Mouse (Mus musculus): ENCODE measurements around the gene Zfp541. TPM values are rescaled to one million over a fixed set of nuclear protein-coding genes. Genes with fewer than 3 reads are reported as not detected.

Gene Zfp541
- polyA plus RNA-seq, 1 experiment from 2014 or later = 0.12 TPM

GRCm38 (mm10) chr7:16120262-16120600, 58.6 kb downstream of the Zfp541 start:
- H3K36me3 ChIP-seq (ENCODE audit: control insufficient read depth, insufficient read depth, low read length) = peaks cover 24% of the 10 kb centered on the region
- WGBS = 44% methylated on average over 9 of the region's 9 CpGs
- peak overlapping the region; percentile 75 for H3K4me3 ChIP-seq (ENCODE audit: low read depth, low read length)
- no peak overlapping the region for H3K27ac ChIP-seq (ENCODE audit: low read length)
- H3K4me1 ChIP-seq (ENCODE audit: control insufficient read depth, insufficient read depth, low read length) = peaks cover 5% of the 10 kb centered on the region; the same call in 1 of the 2 replicates
- H3K9me3 ChIP-seq (ENCODE audit: control insufficient read depth, low read depth, low read length) = no peaks in the 10 kb centered on the region
- H3K4me2 ChIP-seq (replicated peaks; ENCODE audit: low read depth, low read length) = peak overlapping the region; percentile 57
- H3K27me3 ChIP-seq (ENCODE audit: control insufficient read depth, insufficient read depth, low read length) = no peaks in the 10 kb centered on the region
- no peak for ATAC-seq (ENCODE audit: insufficient number of reproducible peaks, insufficient read depth, low FRiP score, low read depth)
- H3K9ac ChIP-seq (replicated peaks; ENCODE audit: low read depth, low read length) = peak overlapping the region; percentile 68; the same call in 1 of the 2 replicates

- Histone ChIP-seq H3K4me3 (ENCODE audit: low read depth, low read length) (no peak overlapping the region), H3K4me1 (ENCODE audit: control insufficient read depth, insufficient read depth, low read length) (peaks cover 5% of the 10 kb centered on the region; the same call in 1 of the 2 replicates), H3K36me3 (ENCODE audit: control insufficient read depth, insufficient read depth, low read length) (peaks cover 12% of the 10 kb centered on the region), H3K9me3 (ENCODE audit: control insufficient read depth, low read depth, low read length) (no peaks in the 10 kb centered on the region), H3K4me2 (replicated peaks; ENCODE audit: low read depth, low read length) (no peak overlapping the region), H3K27me3 (ENCODE audit: control insufficient read depth, insufficient read depth, low read length) (no peaks in the 10 kb centered on the region), H3K27ac (ENCODE audit: low read length) (no peak overlapping the region), H3K9ac (replicated peaks; ENCODE audit: low read depth, low read length) (no peak overlapping the region)
- WGBS = 73% methylated on average over 9 of the region's 9 CpGs
- no peak for ATAC-seq (ENCODE audit: insufficient number of reproducible peaks, insufficient read depth, low FRiP score, low read depth)
Observed at GRCm38 (mm10) chr7:16125829-16126228, 64.2 kb downstream of the Zfp541 start.

GRCm38 (mm10) chr7:16128344-16128743, 66.7 kb downstream of the Zfp541 start:
- H3K27ac ChIP-seq (ENCODE audit: low read length) = no peak overlapping the region
- H3K27me3 ChIP-seq (ENCODE audit: control insufficient read depth, insufficient read depth, low read length) = no peaks in the 10 kb centered on the region
- no peaks in the 10 kb centered on the region for H3K9me3 ChIP-seq (ENCODE audit: control insufficient read depth, low read depth, low read length)
- WGBS = 84% methylated on average over 6 of the region's 6 CpGs
- H3K9ac ChIP-seq (replicated peaks; ENCODE audit: low read depth, low read length) = no peak overlapping the region
- peaks cover 12% of the 10 kb centered on the region for H3K36me3 ChIP-seq (ENCODE audit: control insufficient read depth, insufficient read depth, low read length)
- peaks cover 10% of the 10 kb centered on the region; the same call in 1 of the 2 replicates for H3K4me1 ChIP-seq (ENCODE audit: control insufficient read depth, insufficient read depth, low read length)
- no peak overlapping the region for H3K4me3 ChIP-seq (ENCODE audit: low read depth, low read length)
- no peak overlapping the region for H3K4me2 ChIP-seq (replicated peaks; ENCODE audit: low read depth, low read length)
- no peak for ATAC-seq (ENCODE audit: insufficient number of reproducible peaks, insufficient read depth, low FRiP score, low read depth)

DNA sequence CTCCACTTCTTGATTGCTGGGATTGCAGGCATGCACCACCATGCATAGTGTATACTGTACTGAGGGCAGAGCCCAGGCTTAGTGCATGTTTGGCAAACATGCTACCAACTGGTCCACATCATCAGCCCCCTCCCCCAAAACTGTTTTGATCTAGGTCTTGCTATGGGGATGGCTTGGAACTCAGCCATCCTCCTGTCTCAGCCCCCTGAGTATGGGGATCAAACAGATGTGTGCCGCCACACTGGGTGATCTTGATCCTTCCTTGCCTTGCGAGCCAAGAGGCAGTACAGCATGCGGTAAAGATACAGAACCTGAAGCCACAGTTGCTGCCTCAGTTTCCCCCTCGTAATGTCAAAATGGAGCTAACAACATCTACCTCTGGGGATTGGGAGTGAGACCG, 67.3 kb downstream of the Zfp541 start:
- H3K4me3 ChIP-seq (ENCODE audit: low read depth, low read length) = no peak overlapping the region
- no peak for ATAC-seq (ENCODE audit: insufficient number of reproducible peaks, insufficient read depth, low FRiP score, low read depth)
- no peaks in the 10 kb centered on the region for H3K9me3 ChIP-seq (ENCODE audit: control insufficient read depth, low read depth, low read length)
- WGBS = 58% methylated on average over 5 of the region's 5 CpGs
- peak overlapping the region; percentile 66; the same call in 1 of the 2 replicates for H3K4me2 ChIP-seq (replicated peaks; ENCODE audit: low read depth, low read length)
- no peaks in the 10 kb centered on the region for H3K27me3 ChIP-seq (ENCODE audit: control insufficient read depth, insufficient read depth, low read length)
- H3K27ac ChIP-seq (ENCODE audit: low read length) = peak overlapping the region; percentile 75
- peaks cover 10% of the 10 kb centered on the region; the same call in 1 of the 2 replicates for H3K4me1 ChIP-seq (ENCODE audit: control insufficient read depth, insufficient read depth, low read length)
- peaks cover 12% of the 10 kb centered on the region for H3K36me3 ChIP-seq (ENCODE audit: control insufficient read depth, insufficient read depth, low read length)
- H3K9ac ChIP-seq (replicated peaks; ENCODE audit: low read depth, low read length) = no peak overlapping the region

DNA sequence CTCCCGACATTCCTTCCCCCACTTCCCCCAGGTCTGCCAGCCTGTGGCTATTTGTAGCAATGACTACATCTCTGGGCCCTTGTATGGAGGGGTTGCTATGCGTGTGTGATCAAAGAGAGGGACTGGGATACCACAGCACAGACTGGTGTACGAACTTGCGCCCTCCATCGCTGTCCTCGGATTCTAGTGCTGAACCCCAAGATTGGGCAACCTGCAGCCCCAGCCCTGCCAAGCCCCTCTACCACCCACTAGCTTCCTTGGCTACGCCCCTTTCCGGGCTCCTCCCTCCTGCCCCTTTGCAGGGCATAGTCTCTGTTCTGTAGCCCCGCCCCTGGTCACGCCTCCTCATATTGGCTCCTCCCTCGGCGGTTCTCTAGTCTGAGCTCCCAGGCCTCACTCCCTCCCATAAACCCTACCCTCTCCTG, 67.8 kb downstream of the Zfp541 start, which contains the start of gene Slc8a2:
Gene Slc8a2 (plus strand): TSS at position 406 of the 425 bp plus-strand sequence.
- Histone ChIP-seq H3K27ac (ENCODE audit: low read length) (peak within 1 kb of the TSS; percentile 75), H3K9me3 (ENCODE audit: control insufficient read depth, low read depth, low read length) (no peaks in the 10 kb centered on the region), H3K36me3 (ENCODE audit: control insufficient read depth, insufficient read depth, low read length) (peaks cover 9% of the 10 kb centered on the region), H3K4me1 (ENCODE audit: control insufficient read depth, insufficient read depth, low read length) (peaks cover 10% of the 10 kb centered on the region; the same call in 1 of the 2 replicates), H3K27me3 (ENCODE audit: control insufficient read depth, insufficient read depth, low read length) (no peaks in the 10 kb centered on the region), H3K9ac (replicated peaks; ENCODE audit: low read depth, low read length) (peak within 1 kb of the TSS; percentile 40), H3K4me3 (ENCODE audit: low read depth, low read length) (peak within 1 kb of the TSS; percentile 53), H3K4me2 (replicated peaks; ENCODE audit: low read depth, low read length) (peak within 1 kb of the TSS; percentile 66)
- 2% methylated on average over 12 of the region's 12 CpGs for WGBS
- ATAC-seq (ENCODE audit: insufficient number of reproducible peaks, insufficient read depth, low FRiP score, low read depth) = peak; percentile 87

GRCm38 (mm10) chr7:16129846-16130691, 68.5 kb downstream of the Zfp541 start:
- H3K4me1 ChIP-seq (ENCODE audit: control insufficient read depth, insufficient read depth, low read length) = peaks cover 10% of the 10 kb centered on the region; the same call in 1 of the 2 replicates
- H3K4me2 ChIP-seq (replicated peaks; ENCODE audit: low read depth, low read length) = peak overlapping the region; percentile 66
- WGBS = 1% methylated on average over 37 of the region's 38 CpGs
- H3K27ac ChIP-seq (ENCODE audit: low read length) = peak overlapping the region; percentile 75
- H3K9ac ChIP-seq (replicated peaks; ENCODE audit: low read depth, low read length) = peak overlapping the region; percentile 40
- H3K36me3 ChIP-seq (ENCODE audit: control insufficient read depth, insufficient read depth, low read length) = peaks cover 4% of the 10 kb centered on the region
- H3K9me3 ChIP-seq (ENCODE audit: control insufficient read depth, low read depth, low read length) = no peaks in the 10 kb centered on the region
- ATAC-seq (ENCODE audit: insufficient number of reproducible peaks, insufficient read depth, low FRiP score, low read depth) = peak; percentile 83
- H3K27me3 ChIP-seq (ENCODE audit: control insufficient read depth, insufficient read depth, low read length) = no peaks in the 10 kb centered on the region
- H3K4me3 ChIP-seq (ENCODE audit: low read depth, low read length) = peak overlapping the region; percentile 53

- WGBS = 21% methylated on average over 13 of the region's 13 CpGs
- no peaks in the 10 kb centered on the region for H3K27me3 ChIP-seq (ENCODE audit: control insufficient read depth, insufficient read depth, low read length)
- H3K27ac ChIP-seq (ENCODE audit: low read length) = no peak overlapping the region
- H3K9me3 ChIP-seq (ENCODE audit: control insufficient read depth, low read depth, low read length) = no peaks in the 10 kb centered on the region
- peaks cover 10% of the 10 kb centered on the region; the same call in 1 of the 2 replicates for H3K4me1 ChIP-seq (ENCODE audit: control insufficient read depth, insufficient read depth, low read length)
- H3K4me2 ChIP-seq (replicated peaks; ENCODE audit: low read depth, low read length) = peak overlapping the region; percentile 66
- H3K4me3 ChIP-seq (ENCODE audit: low read depth, low read length) = peak overlapping the region; percentile 53
- H3K9ac ChIP-seq (replicated peaks; ENCODE audit: low read depth, low read length) = peak overlapping the region; percentile 40; the same call in 1 of the 2 replicates
- ATAC-seq (ENCODE audit: insufficient number of reproducible peaks, insufficient read depth, low FRiP score, low read depth) = no peak
- H3K36me3 ChIP-seq (ENCODE audit: control insufficient read depth, insufficient read depth, low read length) = peaks cover 4% of the 10 kb centered on the region
Observed at GRCm38 (mm10) chr7:16130956-16131634, 69.5 kb downstream of the Zfp541 start.

GRCm38 (mm10) chr7:16132161-16132581, 70.6 kb downstream of the Zfp541 start:
- no peak overlapping the region for H3K4me3 ChIP-seq (ENCODE audit: low read depth, low read length)
- ATAC-seq (ENCODE audit: insufficient number of reproducible peaks, insufficient read depth, low FRiP score, low read depth) = no peak
- no peak overlapping the region for H3K9ac ChIP-seq (replicated peaks; ENCODE audit: low read depth, low read length)
- no peak overlapping the region for H3K27ac ChIP-seq (ENCODE audit: low read length)
- no peaks in the 10 kb centered on the region for H3K9me3 ChIP-seq (ENCODE audit: control insufficient read depth, low read depth, low read length)
- 11% methylated on average over 7 of the region's 7 CpGs for WGBS
- H3K36me3 ChIP-seq (ENCODE audit: control insufficient read depth, insufficient read depth, low read length) = peaks cover 3% of the 10 kb centered on the region
- H3K27me3 ChIP-seq (ENCODE audit: control insufficient read depth, insufficient read depth, low read length) = no peaks in the 10 kb centered on the region
- 0 out of 2 replicates have a peak overlapping the region, but pooled peaks have one; percentile 16 for H3K4me2 ChIP-seq (replicated peaks; ENCODE audit: low read depth, low read length)
- peaks cover 10% of the 10 kb centered on the region; the same call in 1 of the 2 replicates for H3K4me1 ChIP-seq (ENCODE audit: control insufficient read depth, insufficient read depth, low read length)

Measured in stomach, embryonic 14.5 days (tissue).